Mouse (Mus musculus) neural tube, embryonic 11.5 days (tissue): ENCODE data around the gene Chrm5. TPM values are rescaled to one million over a fixed set of nuclear protein-coding genes. Genes with fewer than 3 reads are reported as not detected.
A peak's percentile ranks its signal among the peaks of the same experiment; 100 is the strongest.

Experiments used
- ATAC-seq: fragments of 200-750 bp; cut with Nextera tagmentation; 2 replicates; pipeline ENCODE4 v1.8.0; 2017; ENCODE audit warnings: moderate number of reproducible peaks, mild to moderate bottlenecking, moderate TSS enrichment, moderate library complexity; ENCODE audit not compliant: insufficient read depth, low FRiP score, low TSS enrichment
- DNase-seq: peaks from one replicate; pipeline ENCODE4 v3.0.0-alpha.2; 2015; ENCODE audit warnings: low spot score
- H3K27ac ChIP-seq: fragments of 300-500 bp; sonication (generic); 2 replicates; pipeline ENCODE4 v1.5.1; 2014; ENCODE audit warnings: low read depth, mild to moderate bottlenecking, low read length
- H3K27me3 ChIP-seq: fragments of 300-500 bp; sonication (generic); 2 replicates; pipeline ENCODE4 v1.6.1; 2014; ENCODE audit warnings: mild to moderate bottlenecking, low read length, mixed read lengths; ENCODE audit not compliant: control insufficient read depth, insufficient read depth
- H3K36me3 ChIP-seq: fragments of 300-500 bp; sonication (generic); 2 replicates; pipeline ENCODE4 v1.6.1; 2014; ENCODE audit warnings: mild to moderate bottlenecking, low read length, moderate library complexity, mixed read lengths; ENCODE audit not compliant: control insufficient read depth, insufficient read depth
- H3K4me1 ChIP-seq: fragments of 300-500 bp; sonication (generic); 2 replicates; pipeline ENCODE4 v1.6.1; 2014; ENCODE audit warnings: low read length, mixed read lengths; ENCODE audit not compliant: control insufficient read depth, insufficient read depth
- H3K4me2 ChIP-seq: fragments of 300-500 bp; sonication (generic); 2 replicates; pipeline ENCODE4 v1.6.1; 2014; ENCODE audit warnings: low read depth, mild to moderate bottlenecking, moderate library complexity
- H3K4me3 ChIP-seq: fragments of 300-500 bp; sonication (generic); 2 replicates; pipeline ENCODE4 v1.5.1; 2014; ENCODE audit warnings: low read depth, low read length
- H3K9ac ChIP-seq: fragments of 300-500 bp; sonication (generic); 2 replicates; pipeline ENCODE4 v1.6.1; 2014; ENCODE audit warnings: mild to moderate bottlenecking, low read length
- H3K9me3 ChIP-seq: fragments of 300-500 bp; sonication (generic); 2 replicates; pipeline ENCODE4 v1.6.1; 2016; ENCODE audit warnings: low read length; ENCODE audit not compliant: control insufficient read depth
- WGBS: fragments of 180-500 bp; shearing (Covaris S2); extraction: QIAGEN DNeasy Blood & Tissue Kit; methylation state at CpG from one replicate; pipeline ENCODE4 v1.1.7; 2014; 5-methylcytosine and 5-hydroxymethylcytosine counted together
- polyA plus RNA-seq: library from polyadenylated mRNA; unstranded; fragments of >200 nt; fragmentation: Nextera tagmentation; extraction: Ambion mirVana; gene quantifications from 2 replicates; pipeline ENCODE4 v1.2.1, GENCODE M21; 2014

The Chrm5 gene
- polyA plus RNA-seq, 1 experiment from 2014 or later: not detected

DNA sequence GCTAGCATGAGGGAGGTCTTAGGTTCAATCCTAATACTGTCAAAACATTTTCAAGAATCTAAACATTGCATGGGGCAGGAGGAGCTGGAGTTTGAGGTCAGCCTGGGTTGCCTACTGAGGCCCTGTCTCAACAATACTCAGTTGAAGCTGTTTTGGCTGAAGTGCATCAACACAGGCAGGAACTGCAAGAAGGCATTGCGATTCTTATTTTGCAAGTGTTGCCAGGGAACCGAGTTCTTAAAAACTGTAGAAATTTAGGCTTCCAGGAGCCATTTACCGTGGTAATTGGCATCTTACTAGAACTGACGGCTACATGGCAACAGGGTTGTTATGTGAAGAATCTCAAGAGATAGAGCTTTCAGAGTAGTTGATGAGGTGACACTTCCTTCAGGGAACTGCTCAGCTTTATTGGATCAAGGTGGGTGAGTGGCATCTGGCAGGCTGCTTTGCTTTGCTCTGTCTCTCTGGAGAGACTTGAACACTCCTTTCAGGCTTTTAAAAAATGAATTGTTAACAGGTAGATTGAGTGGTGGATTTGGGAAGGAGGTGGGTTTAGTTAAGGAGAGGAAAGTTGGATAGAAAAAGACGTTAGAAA, 26.4 kb upstream of the Chrm5 start:
- Histone ChIP-seq H3K4me3 (no peak overlapping the region), H3K9ac (no peak overlapping the region), H3K27me3 (no peaks in the 10 kb centered on the region), H3K9me3 (no peaks in the 10 kb centered on the region), H3K4me1 (no peaks in the 10 kb centered on the region), H3K27ac (no peak overlapping the region), H3K36me3 (no peaks in the 10 kb centered on the region), H3K4me2 (no peak overlapping the region)
- DNase-seq (no peak), ATAC-seq (no peak)
- 85% methylated on average over 5 of the region's 5 CpGs for WGBS

DNA sequence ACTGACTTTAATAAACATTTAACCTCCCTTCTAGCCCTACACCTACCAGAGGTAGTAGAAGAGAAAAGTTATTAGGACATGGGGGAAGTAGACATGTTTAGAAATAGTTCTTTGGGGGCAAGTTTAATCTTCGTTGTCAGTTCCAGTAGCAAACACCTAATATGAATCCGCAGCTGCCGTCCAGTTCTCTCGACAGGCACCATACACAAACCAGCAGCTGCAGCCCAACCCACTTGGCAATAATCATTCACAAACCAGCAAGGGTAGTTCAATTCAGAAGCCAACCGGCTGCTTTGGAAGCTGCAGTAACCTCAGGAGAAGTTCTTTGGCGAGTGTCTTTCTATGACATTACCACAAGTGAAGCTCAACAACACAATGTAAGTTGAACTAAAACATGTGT, 23.4 kb upstream of the Chrm5 start:
- WGBS: 87% methylated on average over 6 of the region's 6 CpGs
- H3K36me3 ChIP-seq: no peaks in the 10 kb centered on the region
- no peak overlapping the region for H3K9ac ChIP-seq
- H3K4me1 ChIP-seq: no peaks in the 10 kb centered on the region
- DNase-seq: no peak
- no peak overlapping the region for H3K4me3 ChIP-seq
- H3K27me3 ChIP-seq: no peaks in the 10 kb centered on the region
- H3K9me3 ChIP-seq: no peaks in the 10 kb centered on the region
- ATAC-seq: no peak
- no peak overlapping the region for H3K27ac ChIP-seq
- no peak overlapping the region for H3K4me2 ChIP-seq

DNA sequence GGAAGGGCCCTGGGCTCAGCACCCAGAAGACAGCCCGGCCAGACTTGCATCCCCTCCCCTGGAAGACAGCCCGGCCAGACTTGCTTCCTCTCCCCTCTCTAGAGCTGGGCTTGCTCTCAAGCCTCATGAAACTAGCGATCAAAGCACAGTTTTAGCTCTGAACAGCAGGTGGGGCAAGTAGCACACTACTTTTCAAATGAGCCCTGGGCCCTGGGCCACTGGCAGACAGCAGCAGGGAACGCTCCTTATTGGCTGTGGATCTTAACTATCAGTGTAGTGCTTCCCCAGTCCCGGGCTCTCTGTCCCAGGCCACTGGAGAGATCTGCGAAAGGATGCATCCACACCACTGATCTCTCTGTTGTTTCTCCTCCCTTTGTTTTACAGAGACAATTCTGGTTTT, 20.6 kb upstream of the Chrm5 start:
- Histone ChIP-seq H3K4me3 (no peak overlapping the region), H3K9ac (no peak overlapping the region), H3K9me3 (no peaks in the 10 kb centered on the region), H3K4me1 (no peaks in the 10 kb centered on the region), H3K36me3 (no peaks in the 10 kb centered on the region), H3K4me2 (no peak overlapping the region), H3K27me3 (no peaks in the 10 kb centered on the region), H3K27ac (no peak overlapping the region)
- DNase-seq: peak; percentile 78
- peak; percentile 95 for ATAC-seq
- WGBS: 8% methylated on average over 6 of the region's 6 CpGs

DNA sequence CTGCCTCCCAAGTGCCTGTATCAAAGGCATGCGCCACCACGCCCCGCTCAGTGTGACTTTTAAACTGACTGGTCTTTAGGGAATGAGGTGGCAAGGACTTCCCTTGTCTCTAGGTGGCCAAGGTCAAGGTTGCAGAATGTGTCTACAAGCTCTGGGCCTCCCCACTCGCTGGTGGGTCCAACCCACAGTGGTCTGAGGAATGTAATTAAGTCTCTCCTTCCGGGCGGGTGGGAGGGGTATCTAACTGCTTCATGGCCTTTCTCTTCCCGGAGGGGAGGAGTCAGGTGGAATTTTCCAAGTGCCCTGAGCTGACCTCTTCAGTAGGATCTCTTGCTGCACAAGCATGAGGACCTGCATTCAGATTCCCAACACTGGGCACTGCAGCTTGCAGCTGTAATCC, 17.3 kb upstream of the Chrm5 start:
- no peak overlapping the region for H3K4me2 ChIP-seq
- no peak for ATAC-seq
- WGBS: 65% methylated on average over 7 of the region's 7 CpGs
- no peak overlapping the region for H3K27ac ChIP-seq
- no peak overlapping the region for H3K9ac ChIP-seq
- no peaks in the 10 kb centered on the region for H3K36me3 ChIP-seq
- no peak overlapping the region for H3K4me3 ChIP-seq
- no peaks in the 10 kb centered on the region for H3K9me3 ChIP-seq
- H3K4me1 ChIP-seq: 0 out of 2 replicates have a peak, but pooled peaks cover 3% of the 10 kb centered on the region
- no peaks in the 10 kb centered on the region for H3K27me3 ChIP-seq
- no peak for DNase-seq

DNA sequence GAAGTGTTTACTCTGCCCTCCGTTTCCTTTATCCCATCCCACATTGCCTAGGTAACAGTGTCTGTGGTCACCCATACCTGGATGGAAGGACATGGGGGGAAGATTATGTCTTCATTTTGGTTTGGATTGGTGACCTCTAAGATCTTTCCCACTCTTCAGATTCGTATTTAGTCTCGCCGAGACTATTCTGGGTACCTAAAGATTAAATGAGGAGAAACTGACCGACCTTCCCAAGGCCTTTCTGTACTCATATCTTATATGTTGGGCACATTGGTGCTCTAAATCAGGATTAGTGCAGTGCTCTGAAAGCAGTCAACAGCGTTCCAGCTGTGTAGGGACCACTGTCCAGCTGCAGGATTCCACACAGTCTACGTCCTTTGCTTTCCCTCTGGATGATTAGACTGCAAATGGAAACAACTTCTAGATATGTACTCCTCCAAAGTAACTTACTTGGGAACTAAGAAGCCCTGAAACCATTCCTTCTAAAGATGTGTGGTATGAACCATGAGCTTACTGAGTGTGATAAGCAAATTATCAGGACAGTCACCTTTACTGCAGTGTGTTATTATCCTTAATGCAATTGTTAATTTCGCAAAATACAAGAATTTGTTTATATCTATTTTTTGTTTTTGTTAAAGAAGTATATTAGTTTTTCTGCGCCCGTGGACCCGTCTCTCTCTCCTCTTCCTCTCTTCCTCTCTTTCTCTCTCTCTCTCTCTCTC, 13.1 kb upstream of the Chrm5 start:
- H3K9ac ChIP-seq: peak overlapping the region; percentile 99
- peak overlapping the region; percentile 68 for H3K4me2 ChIP-seq
- no peak overlapping the region for H3K27ac ChIP-seq
- 0 out of 2 replicates have a peak, but pooled peaks have one; percentile 4 for ATAC-seq
- no peaks in the 10 kb centered on the region for H3K9me3 ChIP-seq
- WGBS: 49% methylated on average over 11 of the region's 11 CpGs
- H3K4me3 ChIP-seq: peak overlapping the region; percentile 73
- 0 out of 2 replicates have a peak, but pooled peaks cover 3% of the 10 kb centered on the region for H3K4me1 ChIP-seq
- DNase-seq: no peak
- H3K36me3 ChIP-seq: no peaks in the 10 kb centered on the region
- H3K27me3 ChIP-seq: no peaks in the 10 kb centered on the region

DNA sequence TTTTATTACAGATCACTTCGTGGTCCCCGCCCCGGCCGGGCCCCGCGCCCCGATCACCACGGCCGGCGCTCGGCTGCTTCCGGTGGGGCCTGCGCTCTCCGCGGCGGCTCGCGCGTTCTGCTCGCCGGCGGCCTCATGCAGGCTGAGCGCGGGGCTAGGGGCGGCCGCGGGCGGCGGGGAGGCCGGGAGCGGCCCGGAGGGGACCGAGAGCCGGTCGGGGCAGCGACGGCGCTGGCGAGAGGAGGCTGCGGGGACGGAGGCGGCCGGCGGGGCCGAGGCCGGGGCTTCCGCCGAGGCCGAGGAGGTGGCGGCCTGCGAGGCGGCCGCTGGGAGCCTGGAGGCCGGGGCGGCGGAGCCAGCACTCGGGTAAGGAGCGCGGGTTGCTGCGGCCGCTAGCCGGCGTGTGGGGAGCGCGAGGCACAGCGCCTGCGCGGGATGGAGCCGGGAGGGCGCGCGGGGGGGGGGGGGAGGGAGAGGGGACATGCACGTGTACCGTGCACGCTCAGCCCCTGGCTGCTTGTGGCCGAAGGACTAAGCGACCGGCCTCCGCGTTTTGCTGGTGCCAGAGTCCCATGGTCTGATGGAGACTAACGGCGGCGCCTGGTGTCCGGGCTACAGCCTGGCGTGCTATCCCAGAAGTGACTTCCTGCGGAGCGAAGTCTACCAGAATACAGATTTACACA, 12.4 kb upstream of the Chrm5 start, which contains the start of gene Aven:
Gene Aven (plus strand): TSS at position 109 of the 683 bp plus-strand sequence.
- ATAC-seq: peak; percentile 94
- Histone ChIP-seq H3K4me3 (peak within 1 kb of the TSS; percentile 73), H3K9me3 (no peaks in the 10 kb centered on the region), H3K4me2 (peak within 1 kb of the TSS; percentile 68), H3K27me3 (no peaks in the 10 kb centered on the region), H3K9ac (peak within 1 kb of the TSS; percentile 99), H3K4me1 (0 out of 2 replicates have a peak, but pooled peaks cover 3% of the 10 kb centered on the region), H3K36me3 (no peaks in the 10 kb centered on the region), H3K27ac (peak within 1 kb of the TSS; percentile 92)
- DNase-seq: peak; percentile 88
- WGBS: under 1% methylated on average over 57 of the region's 87 CpGs

DNA sequence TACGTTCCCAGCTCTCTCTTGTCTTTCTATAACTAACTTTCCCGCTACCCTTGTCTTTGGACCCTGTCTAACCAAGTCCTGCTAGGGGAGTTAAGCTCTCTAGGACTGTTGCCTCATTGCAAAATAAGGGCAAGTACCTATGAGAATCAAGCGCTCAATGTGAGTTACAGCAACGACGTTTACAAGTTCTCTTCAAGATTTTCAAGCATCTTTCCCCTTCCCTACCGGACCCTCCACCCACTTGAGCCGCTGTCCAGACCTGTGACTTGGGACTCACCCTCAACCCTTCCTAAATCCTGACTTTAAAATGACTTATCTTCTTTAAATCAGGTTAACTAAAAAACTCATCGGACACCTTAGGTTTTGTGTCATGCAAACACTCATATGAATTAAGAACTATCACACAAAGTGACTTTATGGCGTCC, 11.9 kb upstream of the Chrm5 start:
- H3K4me1 ChIP-seq: 0 out of 2 replicates have a peak, but pooled peaks cover 3% of the 10 kb centered on the region
- H3K4me2 ChIP-seq: peak overlapping the region; percentile 68
- peak overlapping the region; percentile 92 for H3K27ac ChIP-seq
- H3K36me3 ChIP-seq: no peaks in the 10 kb centered on the region
- no peaks in the 10 kb centered on the region for H3K9me3 ChIP-seq
- WGBS: 11% methylated on average over 9 of the region's 9 CpGs
- H3K27me3 ChIP-seq: no peaks in the 10 kb centered on the region
- peak overlapping the region; percentile 73 for H3K4me3 ChIP-seq
- ATAC-seq (0 out of 2 replicates have a peak, but pooled peaks have one; percentile 1), DNase-seq (no peak)
- H3K9ac ChIP-seq: peak overlapping the region; percentile 99

DNA sequence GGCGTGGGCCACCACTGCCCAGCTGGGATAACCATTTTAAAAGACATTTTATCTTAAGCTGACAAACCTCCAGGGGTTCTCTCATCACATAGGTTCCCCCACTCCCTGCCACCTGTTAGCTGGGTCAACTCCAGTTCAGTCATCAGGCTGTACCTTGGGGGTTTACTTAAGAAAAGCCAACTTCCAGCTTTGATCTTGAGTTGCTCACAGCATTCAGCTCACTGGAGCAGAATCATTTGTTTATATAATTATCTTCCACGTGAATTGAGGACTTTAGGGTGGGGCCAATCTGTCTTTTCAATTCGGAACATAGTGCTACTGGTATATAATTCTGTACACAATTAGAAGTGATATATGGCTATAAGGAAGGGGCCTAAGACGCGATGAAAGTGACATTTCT, 11.1 kb upstream of the Chrm5 start:
- no peaks in the 10 kb centered on the region for H3K36me3 ChIP-seq
- no peak for ATAC-seq
- H3K9me3 ChIP-seq: no peaks in the 10 kb centered on the region
- H3K9ac ChIP-seq: no peak overlapping the region
- DNase-seq: no peak
- H3K27ac ChIP-seq: no peak overlapping the region
- 0 out of 2 replicates have a peak, but pooled peaks cover 3% of the 10 kb centered on the region for H3K4me1 ChIP-seq
- no peak overlapping the region for H3K4me2 ChIP-seq
- WGBS: 58% methylated on average over 5 of the region's 5 CpGs
- H3K27me3 ChIP-seq: no peaks in the 10 kb centered on the region
- H3K4me3 ChIP-seq: no peak overlapping the region
